13 mouse cellular contexts compared by ENCODE assay signal in the genomic region with DNA sequence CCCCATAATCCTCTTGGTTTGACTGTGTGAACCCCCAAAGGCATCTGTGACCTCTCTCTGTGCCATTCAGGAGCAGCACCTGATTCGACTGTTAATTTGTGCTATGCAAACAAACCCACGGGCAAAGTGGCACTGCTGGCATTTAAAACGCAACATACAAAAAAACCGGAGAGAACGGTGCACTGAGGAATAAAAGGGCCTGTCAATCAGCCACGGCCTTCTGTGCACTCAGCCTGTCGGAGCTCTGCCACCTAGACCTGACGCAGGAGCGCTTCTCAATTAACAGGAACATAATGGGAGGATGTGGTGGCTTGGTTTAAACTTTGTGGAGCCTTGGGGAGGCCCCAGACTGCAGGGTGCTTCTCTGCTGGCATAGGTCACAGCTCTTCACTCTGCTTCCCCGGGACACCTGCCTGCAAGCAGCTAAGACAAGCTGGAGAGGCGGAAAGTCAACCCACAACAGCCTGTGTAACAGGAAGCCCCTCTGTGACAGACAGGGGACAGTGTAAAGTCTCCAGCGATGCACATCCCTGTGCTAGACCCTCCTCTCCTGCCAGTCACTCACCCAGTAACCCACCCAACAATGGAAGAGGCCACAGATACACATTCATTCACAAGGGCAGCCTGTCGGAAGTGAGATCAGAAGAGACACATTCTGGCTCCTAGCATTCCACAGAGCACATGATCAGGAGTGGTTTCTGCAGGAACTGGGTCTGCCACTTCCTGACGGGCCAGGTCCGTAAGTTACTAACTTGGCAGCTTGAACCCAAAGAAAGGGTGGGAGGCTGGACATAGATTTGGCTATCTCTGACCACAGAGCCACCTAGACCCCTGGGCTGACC. TPM values are rescaled to one million over a fixed set of nuclear protein-coding genes. Genes with fewer than 3 reads are reported as not detected.
A peak's percentile ranks its signal among the peaks of the same experiment; 100 is the strongest.
DNase-seq lines count a peak whose midpoint lies in the region; ATAC-seq lines count a peak whose summit lies in the region.
"Had no signal": no experiment of that assay in that cellular context is flagged by ENCODE, and none has a peak within 500 bp of the region (broad histone marks: within the 10 kb centered on the region; RNA-seq: fewer than 3 reads in every experiment).

No protein-coding gene starts in this region.

- peaks cover 16% of the 10 kb centered on the region for H3K4me1 ChIP-seq in forebrain, embryonic 12.5 days
- H3K4me1 ChIP-seq in midbrain, embryonic 13.5 days (replicated peaks), result peaks cover 21% of the 10 kb centered on the region
- H3K4me1 ChIP-seq in neural tube, embryonic 15.5 days, result peaks cover 5% of the 10 kb centered on the region; the same call in 1 of the 2 replicates

- H3K4me3 ChIP-seq in forebrain, embryonic 12.5 days (replicated peaks), result no peak overlapping the region
- no peak overlapping the region for H3K4me3 ChIP-seq in midbrain, embryonic 13.5 days (replicated peaks)
- H3K4me3 ChIP-seq in neural tube, embryonic 15.5 days (replicated peaks), result no peak overlapping the region
- H3K4me3 ChIP-seq: heart, embryonic 10.5 days; myocyte had no signal

- H3K27me3 ChIP-seq in forebrain, embryonic 12.5 days, result 0 out of 2 replicates have a peak, but pooled peaks cover 4% of the 10 kb centered on the region
- H3K27me3 ChIP-seq in midbrain, embryonic 13.5 days, result no peaks in the 10 kb centered on the region
- H3K27me3 ChIP-seq in neural tube, embryonic 15.5 days (replicated peaks), result no peaks in the 10 kb centered on the region

- no peak overlapping the region for H3K27ac ChIP-seq in forebrain, embryonic 12.5 days
- peak overlapping the region; percentile 35; the same call in 1 of the 2 replicates for H3K27ac ChIP-seq in midbrain, embryonic 13.5 days
- H3K27ac ChIP-seq in neural tube, embryonic 15.5 days (replicated peaks), result no peak overlapping the region
- H3K27ac ChIP-seq: heart, embryonic 10.5 days had no signal

- DNase-seq in kidney, adult 11 months, result peak; percentile 37
- DNase-seq in kidney, postnatal 25 days, result no peak
- peak; percentile 44 to 63 for DNase-seq in thymus, postnatal 36 days
- DNase-seq in gastrocnemius, adult 8-10 months (ENCODE audit: low spot score in 2 of 2), result no peak
- DNase-seq in urinary bladder, postnatal 4 days (ENCODE audit: low spot score in 2 of 2), result no peak
- DNase-seq: right cerebral cortex, postnatal 14 days had no signal

- H3K9ac ChIP-seq in forebrain, embryonic 12.5 days, result no peak overlapping the region
- no peak overlapping the region for H3K9ac ChIP-seq in midbrain, embryonic 13.5 days (replicated peaks)
- H3K9ac ChIP-seq in neural tube, embryonic 15.5 days (replicated peaks), result no peak overlapping the region

- H3K4me2 ChIP-seq in forebrain, embryonic 12.5 days, result peak overlapping the region; percentile 37
- peak overlapping the region; percentile 6; the same call in 1 of the 2 replicates for H3K4me2 ChIP-seq in midbrain, embryonic 13.5 days (replicated peaks)
- H3K4me2 ChIP-seq in neural tube, embryonic 15.5 days, result no peak overlapping the region

- no peak for ATAC-seq in forebrain, embryonic 12.5 days (ENCODE audit: low FRiP score)
- ATAC-seq in midbrain, embryonic 13.5 days, result peak; percentile 72
- ATAC-seq in neural tube, embryonic 15.5 days (ENCODE audit: low FRiP score), result no peak
- ATAC-seq: intestine, embryonic 16.5 days; lung, postnatal 0 days had no signal

- 0 out of 2 replicates have a peak, but pooled peaks cover 2% of the 10 kb centered on the region for H3K9me3 ChIP-seq in forebrain, embryonic 12.5 days
- peaks cover 17% of the 10 kb centered on the region; the same call in 1 of the 2 replicates for H3K9me3 ChIP-seq in midbrain, embryonic 13.5 days
- H3K9me3 ChIP-seq in neural tube, embryonic 15.5 days (replicated peaks), result no peaks in the 10 kb centered on the region
- H3K9me3 ChIP-seq: heart, embryonic 10.5 days had no signal

- H3K36me3 ChIP-seq in forebrain, embryonic 12.5 days (replicated peaks), result no peaks in the 10 kb centered on the region
- H3K36me3 ChIP-seq in midbrain, embryonic 13.5 days, result no peaks in the 10 kb centered on the region
- no peaks in the 10 kb centered on the region for H3K36me3 ChIP-seq in neural tube, embryonic 15.5 days
- H3K36me3 ChIP-seq: heart, embryonic 10.5 days had no signal

- WGBS in forebrain, embryonic 12.5 days, result 30% methylated on average over 15 of the region's 15 CpGs
- WGBS in midbrain, embryonic 13.5 days, result 26% methylated on average over 15 of the region's 15 CpGs
- 42% methylated on average over 15 of the region's 15 CpGs for WGBS in neural tube, embryonic 15.5 days

RNA-seq across cellular contexts. Expression of a gene that starts 39.6 kb away (rescaled TPM):
- 96.5 and 99.3 TPM in 2 replicates for polyA plus RNA-seq in forebrain, embryonic 12.5 days (2016; fragmentation: Nextera tagmentation; extraction: Ambion mirVana)
- polyA plus RNA-seq in midbrain, embryonic 13.5 days (2015; fragmentation: Nextera tagmentation; extraction: Ambion mirVana), result 128 and 133 TPM in 2 replicates
- 103 and 113 TPM in 2 replicates for polyA plus RNA-seq in neural tube, embryonic 15.5 days (2015; fragmentation: Nextera tagmentation; extraction: Ambion mirVana)
- 10 to 100 TPM; 52.1 to 71.8 (median 61.8) TPM for total RNA-seq in gastrocnemius, adult 8-10 months (2022)

Comparison
In these comparisons a context has a peak if more than half of its experiments do, and no peak if none do; other contexts are left out.
1. DNase-seq: peak in kidney, adult 11 months (single experiment) and thymus, postnatal 36 days (2 of 2); none in kidney, postnatal 25 days (0 of 2), gastrocnemius, adult 8-10 months (0 of 2) and urinary bladder, postnatal 4 days (0 of 2).